Mouse (Mus musculus) hindbrain, embryonic 12.5 days (tissue): ENCODE data around the gene Slc3a2. TPM values are rescaled to one million over a fixed set of nuclear protein-coding genes. Genes with fewer than 3 reads are reported as not detected.
A peak's percentile ranks its signal among the peaks of the same experiment; 100 is the strongest.

Source experiments
- ATAC-seq: fragments of 200-750 bp; cut with Nextera tagmentation; 2 replicates; pipeline ENCODE4 v1.8.0; 2017; ENCODE audit warnings: moderate TSS enrichment; ENCODE audit not compliant: low FRiP score
- H3K27ac ChIP-seq: fragments of 300-500 bp; sonication (generic); 2 replicates; pipeline ENCODE4 v1.5.1; 2016; ENCODE audit warnings: mild to moderate bottlenecking
- H3K27me3 ChIP-seq: fragments of 300-500 bp; sonication (generic); 2 replicates; pipeline ENCODE4 v1.6.1; 2016; ENCODE audit warnings: mild to moderate bottlenecking
- H3K36me3 ChIP-seq: fragments of 300-500 bp; sonication (generic); 2 replicates; pipeline ENCODE4 v1.6.1; 2016; ENCODE audit warnings: mild to moderate bottlenecking
- H3K4me1 ChIP-seq: fragments of 300-500 bp; sonication (generic); 2 replicates; pipeline ENCODE4 v1.6.1; 2016
- H3K4me2 ChIP-seq: fragments of 300-500 bp; sonication (generic); replicated peaks from 2 replicates; pipeline ENCODE4 v1.6.1; 2016; ENCODE audit warnings: mild to moderate bottlenecking
- H3K4me3 ChIP-seq: fragments of 300-500 bp; sonication (generic); 2 replicates; pipeline ENCODE4 v1.5.1; 2016; ENCODE audit warnings: mild to moderate bottlenecking
- H3K9ac ChIP-seq: fragments of 300-500 bp; sonication (generic); 2 replicates; pipeline ENCODE4 v1.6.1; 2016; ENCODE audit warnings: mild to moderate bottlenecking, moderate library complexity
- H3K9me3 ChIP-seq: fragments of 300-500 bp; sonication (generic); replicated peaks from 2 replicates; pipeline ENCODE4 v1.6.1; 2016; ENCODE audit warnings: mild to moderate bottlenecking
- WGBS: fragments of 180-500 bp; shearing (Covaris S2); methylation state at CpG from one replicate; pipeline ENCODE4 v1.1.7; 2016; 5-methylcytosine and 5-hydroxymethylcytosine counted together
- polyA plus RNA-seq: library from polyadenylated mRNA; unstranded; fragments of >200 nt; fragmentation: Nextera tagmentation; extraction: Ambion mirVana; gene quantifications from 2 replicates; pipeline ENCODE4 v1.2.1, GENCODE M21; 2016

Gene Slc3a2
- polyA plus RNA-seq, 1 experiment from 2014 or later: 126 TPM

GRCm38 (mm10) chr19:8702458-8702857 lies 20.7 kb downstream of the Slc3a2 start:
- Histone ChIP-seq H3K36me3 (peaks cover 10% of the 10 kb centered on the region), H3K4me2 (no peak overlapping the region), H3K27me3 (no peaks in the 10 kb centered on the region), H3K27ac (no peak overlapping the region), H3K9me3 (no peaks in the 10 kb centered on the region), H3K9ac (no peak overlapping the region), H3K4me3 (no peak overlapping the region), H3K4me1 (no peaks in the 10 kb centered on the region)
- 55% methylated on average over 3 of the region's 3 CpGs for WGBS
- no peak for ATAC-seq

GRCm38 (mm10) chr19:8699652-8700051 lies 23.5 kb downstream of the Slc3a2 start:
- no peak for ATAC-seq
- H3K4me3 ChIP-seq: no peak overlapping the region
- no peaks in the 10 kb centered on the region for H3K4me1 ChIP-seq
- no peak overlapping the region for H3K4me2 ChIP-seq
- no peaks in the 10 kb centered on the region for H3K9me3 ChIP-seq
- H3K27ac ChIP-seq: no peak overlapping the region
- no peaks in the 10 kb centered on the region for H3K27me3 ChIP-seq
- no peaks in the 10 kb centered on the region for H3K36me3 ChIP-seq
- no peak overlapping the region for H3K9ac ChIP-seq
- 83% methylated on average over 9 of the region's 9 CpGs for WGBS

- H3K9ac ChIP-seq: no peak overlapping the region
- 47% methylated on average over 6 of the region's 6 CpGs for WGBS
- H3K27ac ChIP-seq: no peak overlapping the region
- ATAC-seq: 0 out of 2 replicates have a peak, but pooled peaks have one; percentile 29
- no peaks in the 10 kb centered on the region for H3K9me3 ChIP-seq
- no peak overlapping the region for H3K4me2 ChIP-seq
- no peaks in the 10 kb centered on the region for H3K4me1 ChIP-seq
- no peak overlapping the region for H3K4me3 ChIP-seq
- H3K36me3 ChIP-seq: no peaks in the 10 kb centered on the region
- H3K27me3 ChIP-seq: no peaks in the 10 kb centered on the region
These were observed 27.8 kb downstream of the Slc3a2 start for GRCm38 (mm10) chr19:8695330-8695729.

GRCm38 (mm10) chr19:8692740-8693139 lies 30.4 kb downstream of the Slc3a2 start:
- Histone ChIP-seq H3K4me3 (no peak overlapping the region), H3K27ac (no peak overlapping the region), H3K27me3 (no peaks in the 10 kb centered on the region), H3K4me1 (no peaks in the 10 kb centered on the region), H3K9me3 (no peaks in the 10 kb centered on the region), H3K4me2 (no peak overlapping the region), H3K9ac (no peak overlapping the region), H3K36me3 (no peaks in the 10 kb centered on the region)
- WGBS: 61% methylated on average over 5 of the region's 5 CpGs
- ATAC-seq: no peak

- Histone ChIP-seq H3K4me3 (no peak overlapping the region), H3K27me3 (no peaks in the 10 kb centered on the region), H3K9ac (no peak overlapping the region), H3K9me3 (no peaks in the 10 kb centered on the region), H3K27ac (no peak overlapping the region), H3K4me1 (no peaks in the 10 kb centered on the region), H3K4me2 (no peak overlapping the region), H3K36me3 (no peaks in the 10 kb centered on the region)
- ATAC-seq: no peak
- WGBS: 63% methylated on average over 9 of the region's 9 CpGs
These were observed 31.2 kb downstream of the Slc3a2 start for GRCm38 (mm10) chr19:8691871-8692539.

GRCm38 (mm10) chr19:8683627-8684026 lies 39.5 kb downstream of the Slc3a2 start:
- no peaks in the 10 kb centered on the region for H3K36me3 ChIP-seq
- 0 out of 2 replicates have a peak, but pooled peaks cover 2% of the 10 kb centered on the region for H3K27me3 ChIP-seq
- no peak overlapping the region for H3K4me3 ChIP-seq
- no peak for ATAC-seq
- H3K4me1 ChIP-seq: peaks cover 6% of the 10 kb centered on the region; the same call in 1 of the 2 replicates
- H3K4me2 ChIP-seq: no peak overlapping the region
- H3K9ac ChIP-seq: no peak overlapping the region
- H3K9me3 ChIP-seq: no peaks in the 10 kb centered on the region
- WGBS: 74% methylated on average over 2 of the region's 2 CpGs
- no peak overlapping the region for H3K27ac ChIP-seq

GRCm38 (mm10) chr19:8682996-8683395 lies 40.2 kb downstream of the Slc3a2 start:
- Histone ChIP-seq H3K9ac (no peak overlapping the region), H3K9me3 (no peaks in the 10 kb centered on the region), H3K27me3 (0 out of 2 replicates have a peak, but pooled peaks cover 2% of the 10 kb centered on the region), H3K4me3 (no peak overlapping the region), H3K4me2 (no peak overlapping the region), H3K4me1 (peaks cover 6% of the 10 kb centered on the region; the same call in 1 of the 2 replicates), H3K36me3 (no peaks in the 10 kb centered on the region), H3K27ac (no peak overlapping the region)
- WGBS: 0% methylated on average over 3 of the region's 3 CpGs
- ATAC-seq: peak; percentile 56

- WGBS: 96% methylated on average over 4 of the region's 4 CpGs
These were observed 41.4 kb downstream of the Slc3a2 start for GRCm38 (mm10) chr19:8681633-8682362.

GRCm38 (mm10) chr19:8679031-8679779 lies 44.0 kb downstream of the Slc3a2 start:
- H3K27ac ChIP-seq: no peak overlapping the region
- H3K4me1 ChIP-seq: peaks cover 6% of the 10 kb centered on the region; the same call in 1 of the 2 replicates
- no peaks in the 10 kb centered on the region for H3K9me3 ChIP-seq
- H3K4me2 ChIP-seq: no peak overlapping the region
- H3K27me3 ChIP-seq: 0 out of 2 replicates have a peak, but pooled peaks cover 2% of the 10 kb centered on the region
- ATAC-seq: no peak
- H3K4me3 ChIP-seq: no peak overlapping the region
- H3K9ac ChIP-seq: no peak overlapping the region
- no peaks in the 10 kb centered on the region for H3K36me3 ChIP-seq
- 24% methylated on average over 18 of the region's 18 CpGs for WGBS

More at GRCm38 (mm10) chr19:8681633-8682362, 41.4 kb downstream of the Slc3a2 start:
- Histone ChIP-seq H3K27ac (no peak overlapping the region), H3K36me3 (no peaks in the 10 kb centered on the region), H3K4me2 (no peak overlapping the region), H3K4me3 (no peak overlapping the region), H3K9ac (no peak overlapping the region), H3K4me1 (peaks cover 6% of the 10 kb centered on the region; the same call in 1 of the 2 replicates), H3K27me3 (0 out of 2 replicates have a peak, but pooled peaks cover 2% of the 10 kb centered on the region), H3K9me3 (no peaks in the 10 kb centered on the region)
- ATAC-seq: no peak

- H3K27me3 ChIP-seq: no peaks in the 10 kb centered on the region
- 70% methylated on average over 9 of the region's 9 CpGs for WGBS
- no peaks in the 10 kb centered on the region for H3K36me3 ChIP-seq
- H3K4me3 ChIP-seq: no peak overlapping the region
- no peaks in the 10 kb centered on the region for H3K9me3 ChIP-seq
- ATAC-seq: no peak
- H3K9ac ChIP-seq: no peak overlapping the region
- no peaks in the 10 kb centered on the region for H3K4me1 ChIP-seq
- H3K27ac ChIP-seq: no peak overlapping the region
- no peak overlapping the region for H3K4me2 ChIP-seq
These were observed 49.7 kb downstream of the Slc3a2 start for GRCm38 (mm10) chr19:8673336-8674063.

- Histone ChIP-seq H3K4me2 (no peak overlapping the region), H3K4me3 (no peak overlapping the region), H3K4me1 (no peaks in the 10 kb centered on the region), H3K9ac (no peak overlapping the region), H3K9me3 (no peaks in the 10 kb centered on the region), H3K36me3 (no peaks in the 10 kb centered on the region), H3K27me3 (no peaks in the 10 kb centered on the region), H3K27ac (no peak overlapping the region)
- no peak for ATAC-seq
- WGBS: 88% methylated on average over 3 of the region's 3 CpGs
These were observed 50.3 kb downstream of the Slc3a2 start for GRCm38 (mm10) chr19:8672859-8673258.
